Mouse (Mus musculus) spleen, adult 2 months (tissue): ENCODE measurements around the gene Gdpd5. TPM values are rescaled to one million over a fixed set of nuclear protein-coding genes. Genes with fewer than 3 reads are reported as not detected.
A peak's percentile ranks its signal among the peaks of the same experiment; 100 is the strongest.

ENCODE experiments used
- DNase-seq, 2 experiments: peaks; one replicate each; pipeline versions ENCODE4 v3.0.0 to v3.0.0-alpha.2; 2012 to 2021; ENCODE audit warnings: low spot score in 2 of 2, low read depth in 1 of 2
- H3K27ac ChIP-seq: fragments of 200-500 bp; 2 replicates; pipeline ENCODE4 v1.5.1; 2012; ENCODE audit warnings: low read length, inconsistent platforms; ENCODE audit not compliant: insufficient read depth
- H3K27me3 ChIP-seq: fragments of 200-500 bp; 2 replicates; pipeline ENCODE4 v1.6.1; 2012; ENCODE audit warnings: mild to moderate bottlenecking, moderate library complexity, low read length, inconsistent platforms; ENCODE audit not compliant: control insufficient read depth, insufficient read depth
- H3K36me3 ChIP-seq: fragments of 200-500 bp; 2 replicates; pipeline ENCODE4 v1.6.1; 2012; ENCODE audit warnings: mild to moderate bottlenecking, low read length, inconsistent platforms; ENCODE audit not compliant: control insufficient read depth, insufficient read depth
- H3K4me1 ChIP-seq: fragments of 200-500 bp; 2 replicates; pipeline ENCODE4 v1.6.1; 2011; ENCODE audit warnings: inconsistent platforms; ENCODE audit not compliant: control insufficient read depth, insufficient read depth, insufficient read length
- H3K4me3 ChIP-seq: fragments of 200-500 bp; 2 replicates; pipeline ENCODE4 v1.5.1; 2011; ENCODE audit warnings: mild to moderate bottlenecking, inconsistent platforms; ENCODE audit not compliant: insufficient read depth, insufficient read length; ENCODE audit errors: extremely low read depth
- CTCF ChIP-seq: fragments of 200-500 bp; IDR thresholded peaks from 2 replicates; pipeline ENCODE4 v1.5.1; 2011; ENCODE audit warnings: mild to moderate bottlenecking, inconsistent platforms; ENCODE audit not compliant: insufficient read depth, insufficient read length, insufficient replicate concordance; ENCODE audit errors: extremely low read depth
- POLR2A ChIP-seq: fragments of 200-500 bp; IDR thresholded peaks from 2 replicates; pipeline ENCODE4 v1.6.1; 2011; ENCODE audit warnings: low read depth, low read length, inconsistent platforms
- WGBS: fragments of 180-500 bp; shearing (Covaris S2); methylation state at CpG from one replicate; pipeline ENCODE4 v1.1.7; 2018; 5-methylcytosine and 5-hydroxymethylcytosine counted together
- polyA plus RNA-seq: library from polyadenylated mRNA; depleted of rRNA; stranded (reverse); fragments of >200 nt; gene quantifications from 2 replicates; pipeline ENCODE4 v1.2.3, GENCODE M21; 2012

Gene Gdpd5
- polyA plus RNA-seq, 1 experiment, result 12.0 TPM

DNA sequence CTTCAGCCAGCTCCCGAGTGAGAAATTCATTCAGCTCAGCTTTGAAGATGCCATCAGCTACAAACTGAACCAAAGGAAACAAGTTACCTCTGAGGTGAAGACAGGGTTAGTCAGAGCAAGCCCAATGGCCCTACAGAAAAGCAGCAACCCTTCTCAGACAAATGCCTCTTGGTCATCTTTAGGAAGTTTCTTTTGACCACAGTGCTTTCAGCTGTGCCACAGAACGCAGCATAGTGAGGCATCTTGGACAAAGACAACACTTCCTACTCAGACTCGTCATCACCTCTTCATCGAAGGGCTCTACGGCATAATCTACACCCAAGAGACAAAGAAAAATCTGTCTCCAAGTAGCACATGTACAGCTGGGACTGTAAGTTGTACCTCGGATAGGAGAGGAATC is 101.4 kb downstream of the Gdpd5 start:
- no peak for TF ChIP-seq CTCF
- no peak for TF ChIP-seq POLR2A
- Histone ChIP-seq H3K27ac (peak overlapping the region; percentile 72; the same call in 1 of the 2 replicates), H3K4me3 (peak overlapping the region; percentile 71), H3K4me1 (no peaks in the 10 kb centered on the region; the same call in 1 of the 2 replicates), H3K36me3 (peaks cover 32% of the 10 kb centered on the region), H3K27me3 (no peaks in the 10 kb centered on the region)
- DNase-seq, result no peak
- under 1% methylated on average over 6 of the region's 6 CpGs for WGBS

DNA sequence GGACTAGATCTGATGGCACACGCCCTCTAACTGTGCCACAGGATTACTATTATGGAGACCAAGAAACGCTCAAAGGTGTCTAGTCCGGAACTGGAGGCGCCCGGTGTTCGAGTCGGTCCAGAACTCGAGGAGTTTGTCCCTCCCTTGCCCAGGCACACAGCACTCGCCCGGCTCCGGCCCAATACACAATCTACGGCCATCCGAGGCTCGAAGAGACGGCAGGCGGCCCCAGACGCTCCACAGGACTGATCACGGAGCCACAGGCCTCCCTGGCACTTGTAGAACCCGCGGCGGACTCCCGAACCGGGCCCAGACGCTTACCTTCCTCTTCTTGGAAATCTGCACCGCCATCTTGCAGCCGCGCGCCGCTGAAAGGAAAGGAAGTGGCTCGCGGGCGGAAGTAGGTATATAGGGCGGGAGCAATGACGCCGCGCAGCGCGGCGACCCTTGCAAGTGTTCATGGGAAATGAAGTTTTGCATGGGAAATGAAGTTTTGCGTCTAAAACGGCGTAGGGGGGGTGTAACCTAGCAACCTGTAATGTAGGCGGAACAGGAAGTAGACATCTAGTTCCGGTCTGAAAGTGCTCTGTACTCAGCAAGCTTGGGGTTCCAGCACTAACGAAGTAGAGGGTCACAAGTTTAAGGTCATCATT is 102.2 kb downstream of the Gdpd5 start, which contains the start of gene Rps3:
TSS of gene Rps3 (minus strand) at position 468 of the 653 bp plus-strand sequence.
- H3K4me3 ChIP-seq, result peak within 1 kb of the TSS; percentile 71
- no peaks in the 10 kb centered on the region; the same call in 1 of the 2 replicates for H3K4me1 ChIP-seq
- no peaks in the 10 kb centered on the region for H3K27me3 ChIP-seq
- peaks cover 31% of the 10 kb centered on the region for H3K36me3 ChIP-seq
- peak; percentile 89 to 97 for DNase-seq
- peak within 1 kb of the TSS; percentile 72 for H3K27ac ChIP-seq
- WGBS, result under 1% methylated on average over 45 of the region's 45 CpGs
- TF ChIP-seq CTCF, result no peak
- TF ChIP-seq POLR2A, result peak; percentile 69

GRCm38 (mm10) chr7:99483924-99484319 is 102.7 kb downstream of the Gdpd5 start:
- 46% methylated on average over 8 of the region's 8 CpGs for WGBS
- Histone ChIP-seq H3K27me3 (no peaks in the 10 kb centered on the region), H3K4me1 (no peaks in the 10 kb centered on the region; the same call in 1 of the 2 replicates), H3K4me3 (no peak overlapping the region), H3K27ac (no peak overlapping the region), H3K36me3 (peaks cover 27% of the 10 kb centered on the region)
- TF ChIP-seq CTCF (no peak), POLR2A (no peak)
- no peak for DNase-seq

DNA sequence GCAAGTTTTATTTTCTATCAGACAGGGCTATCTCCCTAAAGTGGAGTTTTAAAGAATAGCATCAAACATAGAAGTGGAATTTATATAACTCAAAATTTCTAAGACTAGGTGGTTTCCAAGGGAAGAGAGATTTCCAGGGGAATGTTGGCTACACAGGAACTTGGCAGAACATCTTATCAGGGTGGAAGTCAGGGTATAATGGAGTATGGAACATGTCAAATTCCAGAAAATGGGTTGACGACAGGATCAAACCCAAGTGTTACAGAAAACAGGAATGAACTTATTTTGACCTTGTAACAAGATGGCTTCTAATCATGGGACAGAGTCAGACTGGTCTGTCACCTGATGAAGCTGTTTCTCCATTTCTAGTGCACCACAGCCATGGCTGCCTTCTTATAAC is 103.5 kb downstream of the Gdpd5 start:
- no peak for DNase-seq
- no peak overlapping the region for H3K27ac ChIP-seq
- TF ChIP-seq POLR2A, result no peak
- TF ChIP-seq CTCF, result no peak
- no peaks in the 10 kb centered on the region for H3K27me3 ChIP-seq
- no peak overlapping the region for H3K4me3 ChIP-seq
- H3K4me1 ChIP-seq, result no peaks in the 10 kb centered on the region; the same call in 1 of the 2 replicates
- peaks cover 23% of the 10 kb centered on the region for H3K36me3 ChIP-seq
- WGBS, result 95% methylated on average over 1 of the region's 1 CpGs

- WGBS, result 91% methylated on average over 5 of the region's 5 CpGs
- Histone ChIP-seq H3K4me3 (no peak overlapping the region), H3K4me1 (no peaks in the 10 kb centered on the region), H3K27ac (no peak overlapping the region), H3K36me3 (no peaks in the 10 kb centered on the region), H3K27me3 (no peaks in the 10 kb centered on the region)
- DNase-seq, result no peak
- TF ChIP-seq CTCF (no peak), POLR2A (no peak)
Measured at GRCm38 (mm10) chr7:99489708-99490107, 108.5 kb downstream of the Gdpd5 start.

DNA sequence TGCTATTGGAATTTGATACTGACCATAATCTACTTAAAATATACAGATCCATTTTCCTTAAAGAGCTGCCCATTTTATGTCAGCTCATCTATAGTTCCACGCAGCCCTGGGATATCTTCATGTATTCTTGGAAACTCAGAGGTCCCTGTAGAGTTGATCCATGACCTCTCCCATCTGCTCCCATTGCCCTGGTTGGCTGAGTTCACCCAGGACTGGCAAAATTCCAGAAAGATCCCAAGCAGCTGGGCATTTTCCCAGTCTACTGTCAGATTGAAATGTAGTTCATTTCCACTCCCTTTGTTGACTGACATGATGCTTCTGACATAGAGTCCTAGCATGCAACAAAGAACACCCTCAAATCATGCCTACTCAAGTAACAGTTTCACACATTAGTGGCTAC is 117.9 kb downstream of the Gdpd5 start:
- no peak for DNase-seq
- WGBS, result 88% methylated on average over 1 of the region's 1 CpGs

DNA sequence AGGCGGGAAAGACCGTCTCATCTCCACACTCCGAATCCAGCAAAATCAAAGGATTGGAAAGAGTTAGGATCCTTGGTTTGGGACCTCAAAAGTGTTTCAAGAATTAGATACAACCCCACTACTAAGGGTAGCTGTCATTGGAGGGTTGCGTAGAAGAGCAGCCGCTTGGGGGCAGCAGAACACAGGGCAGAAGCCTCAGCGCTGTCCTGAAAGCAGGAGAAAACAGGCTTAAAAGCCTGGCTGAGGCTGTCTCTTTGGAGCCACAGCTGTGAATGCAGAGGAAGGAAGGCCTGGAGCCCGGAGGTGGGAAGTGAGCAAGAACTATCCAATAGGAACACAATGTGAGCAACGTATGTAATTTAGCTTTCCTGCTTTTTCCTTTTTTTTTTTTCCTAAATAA is 119.0 kb downstream of the Gdpd5 start:
- peak; percentile 29 to 73 for DNase-seq
- H3K4me3 ChIP-seq, result no peak overlapping the region
- no peaks in the 10 kb centered on the region for H3K27me3 ChIP-seq
- H3K36me3 ChIP-seq, result no peaks in the 10 kb centered on the region
- H3K27ac ChIP-seq, result no peak overlapping the region
- TF ChIP-seq CTCF (peak; percentile 97), POLR2A (no peak)
- WGBS, result 9% methylated on average over 8 of the region's 8 CpGs
- no peaks in the 10 kb centered on the region for H3K4me1 ChIP-seq

More for the DNA sequence above, 117.9 kb downstream of the Gdpd5 start:
- H3K27me3 ChIP-seq, result no peaks in the 10 kb centered on the region
- no peak overlapping the region for H3K4me3 ChIP-seq
- H3K36me3 ChIP-seq, result no peaks in the 10 kb centered on the region
- TF ChIP-seq CTCF (no peak), POLR2A (no peak)
- no peak overlapping the region for H3K27ac ChIP-seq
- no peaks in the 10 kb centered on the region for H3K4me1 ChIP-seq
